Mouse (Mus musculus) stomach, postnatal 0 days (tissue): ENCODE results near the gene Patz1.

ENCODE experiments used
- CTCF ChIP-seq: IDR thresholded peaks from 2 replicates; pipeline ENCODE4 v1.5.1; 2016; ENCODE audit warnings: antibody characterized with exemption, low read depth, mild to moderate bottlenecking, moderate library complexity
- EP300 ChIP-seq: optimal IDR thresholded peaks from 2 replicates; pipeline ENCODE3; 2016; ENCODE audit warnings: antibody characterized with exemption

- no peak for TF ChIP-seq CTCF
- TF ChIP-seq EP300, result no peak
Observed at GRCm38 (mm10) chr11:3302792-3303191, 14.1 kb downstream of the Patz1 start.
